Mouse (Mus musculus): ENCODE results near the gene Cyp2d11. TPM values are rescaled to one million over a fixed set of nuclear protein-coding genes. Genes with fewer than 3 reads are reported as not detected.

Gene Cyp2d11
- total RNA-seq, 1 experiment from 2014 or later: not detected

- no peak for ATAC-seq (ENCODE audit: extremely low read depth, insufficient number of reproducible peaks, low FRiP score, poor library complexity, severe bottlenecking)
Observed at GRCm38 (mm10) chr15:82358431-82359260, 35.2 kb downstream of the Cyp2d11 start.

DNA sequence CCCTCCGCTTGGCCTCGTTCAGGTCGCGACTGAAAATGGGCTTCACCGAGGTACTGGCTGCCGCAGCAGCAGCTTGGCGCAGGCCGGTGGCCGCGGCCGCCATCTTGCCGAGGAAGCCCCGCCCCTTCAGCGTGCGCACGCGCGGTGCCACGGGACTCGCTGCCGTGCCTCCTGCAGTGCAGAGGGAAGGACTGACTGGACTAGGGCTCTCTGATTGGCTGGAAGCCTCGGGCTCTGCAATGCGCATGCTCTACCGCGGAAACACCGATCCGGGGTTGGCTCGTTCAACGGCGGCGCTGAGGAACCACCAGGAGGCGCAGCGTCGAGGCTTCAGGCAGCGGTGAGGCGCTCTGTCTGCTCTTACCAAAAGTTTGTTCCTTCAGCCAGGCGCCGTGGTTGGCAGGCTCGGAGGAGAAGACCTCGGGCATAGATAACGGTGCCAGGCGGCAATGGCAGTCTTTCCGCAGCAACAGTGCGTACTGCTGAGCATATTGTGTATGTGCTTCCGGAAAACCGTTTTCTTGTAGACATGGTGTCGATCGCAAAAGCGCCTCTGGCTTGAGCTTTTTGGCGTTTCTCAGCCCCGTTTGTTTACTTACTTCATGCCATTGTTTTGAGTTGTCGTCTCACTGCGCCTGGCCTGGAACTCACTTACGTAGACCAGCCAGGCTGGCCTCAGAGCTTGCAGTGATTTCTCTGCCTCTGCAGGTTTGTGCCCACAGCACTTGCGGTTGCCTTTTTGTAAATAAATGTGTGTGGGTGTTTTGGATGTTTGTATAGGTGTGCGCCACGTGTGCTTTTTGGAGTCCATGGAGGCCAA, 39.5 kb downstream of the Cyp2d11 start, which contains the start of gene Ndufa6:
Ndufa6 (minus strand) TSS at position 197 of the 820 bp plus-strand sequence.
- peak; percentile 97 for ATAC-seq (ENCODE audit: extremely low read depth, insufficient number of reproducible peaks, low FRiP score, poor library complexity, severe bottlenecking)

DNA sequence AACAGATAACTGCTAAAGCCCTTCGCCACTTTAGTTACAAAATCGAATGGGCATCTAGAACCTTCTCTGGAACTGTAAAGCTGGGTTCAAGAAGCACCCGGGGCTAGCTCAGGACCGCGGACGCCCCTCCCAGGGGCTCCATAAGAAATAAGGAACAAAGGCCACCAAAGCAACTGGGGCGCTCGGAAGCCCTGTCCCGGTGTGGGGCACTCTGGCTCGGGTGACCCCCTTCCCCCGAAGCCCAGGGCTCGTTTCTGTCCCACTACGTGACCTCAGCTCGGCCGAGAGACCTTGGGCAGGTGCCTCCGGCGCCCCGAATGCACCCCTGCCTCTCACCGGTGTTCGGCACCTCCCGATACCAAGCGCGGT, 40.1 kb downstream of the Cyp2d11 start:
- no peak for ATAC-seq (ENCODE audit: extremely low read depth, insufficient number of reproducible peaks, low FRiP score, poor library complexity, severe bottlenecking)

- ATAC-seq (ENCODE audit: extremely low read depth, insufficient number of reproducible peaks, low FRiP score, poor library complexity, severe bottlenecking): no peak
Observed at GRCm38 (mm10) chr15:82353078-82353744, 40.6 kb downstream of the Cyp2d11 start.

DNA sequence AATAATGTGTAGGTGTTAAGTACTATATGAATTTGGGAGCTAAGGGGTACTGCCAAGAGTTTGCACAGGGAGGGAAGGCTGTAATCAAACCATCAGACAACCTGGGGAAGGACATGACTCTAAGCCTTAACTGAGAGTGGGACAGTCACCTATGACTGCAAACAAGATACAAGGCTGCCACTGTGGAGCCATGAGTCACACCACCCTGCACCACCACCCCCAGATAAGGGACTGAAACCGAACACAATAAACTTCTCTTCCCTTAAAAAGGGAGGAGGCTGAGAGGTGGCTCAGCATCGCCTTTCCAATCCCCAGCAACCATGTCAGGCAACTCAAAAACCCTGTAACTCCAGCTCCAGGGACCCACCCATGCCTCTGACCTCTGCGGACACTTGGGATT, 42.3 kb downstream of the Cyp2d11 start:
- no peak for ATAC-seq (ENCODE audit: extremely low read depth, insufficient number of reproducible peaks, low FRiP score, poor library complexity, severe bottlenecking)

- ATAC-seq (ENCODE audit: extremely low read depth, insufficient number of reproducible peaks, low FRiP score, poor library complexity, severe bottlenecking): no peak
Observed at GRCm38 (mm10) chr15:82350349-82350748, 43.5 kb downstream of the Cyp2d11 start.

DNA sequence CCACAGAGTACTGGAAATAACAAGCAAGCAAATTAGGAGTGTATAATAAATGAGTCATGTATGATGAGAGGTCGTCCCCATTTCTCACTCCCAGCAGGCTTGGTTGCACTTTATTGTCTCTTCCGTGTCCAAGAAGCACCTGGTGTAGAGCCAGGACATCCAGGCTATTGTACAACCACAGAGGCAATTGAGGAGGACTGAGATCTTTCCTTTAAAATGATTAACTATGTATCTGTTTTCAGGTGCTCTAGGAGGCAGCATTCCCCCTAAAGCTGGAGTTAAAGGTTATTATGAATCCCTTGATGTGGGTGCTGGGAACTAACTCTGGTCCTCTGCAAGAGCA, 44.9 kb downstream of the Cyp2d11 start:
- ATAC-seq (ENCODE audit: extremely low read depth, insufficient number of reproducible peaks, low FRiP score, poor library complexity, severe bottlenecking): no peak

GRCm38 (mm10) chr15:82348258-82348998, 45.4 kb downstream of the Cyp2d11 start:
- no peak for ATAC-seq (ENCODE audit: extremely low read depth, insufficient number of reproducible peaks, low FRiP score, poor library complexity, severe bottlenecking)

GRCm38 (mm10) chr15:82347852-82348251, 46.0 kb downstream of the Cyp2d11 start:
- no peak for ATAC-seq (ENCODE audit: extremely low read depth, insufficient number of reproducible peaks, low FRiP score, poor library complexity, severe bottlenecking)

GRCm38 (mm10) chr15:82347303-82347676, 46.5 kb downstream of the Cyp2d11 start:
- no peak for ATAC-seq (ENCODE audit: extremely low read depth, insufficient number of reproducible peaks, low FRiP score, poor library complexity, severe bottlenecking)

GRCm38 (mm10) chr15:82346580-82347302, 47.1 kb downstream of the Cyp2d11 start:
- ATAC-seq (ENCODE audit: extremely low read depth, insufficient number of reproducible peaks, low FRiP score, poor library complexity, severe bottlenecking): no peak

GRCm38 (mm10) chr15:82345820-82346470, 47.9 kb downstream of the Cyp2d11 start:
- ATAC-seq (ENCODE audit: extremely low read depth, insufficient number of reproducible peaks, low FRiP score, poor library complexity, severe bottlenecking): peak; percentile 89

DNA sequence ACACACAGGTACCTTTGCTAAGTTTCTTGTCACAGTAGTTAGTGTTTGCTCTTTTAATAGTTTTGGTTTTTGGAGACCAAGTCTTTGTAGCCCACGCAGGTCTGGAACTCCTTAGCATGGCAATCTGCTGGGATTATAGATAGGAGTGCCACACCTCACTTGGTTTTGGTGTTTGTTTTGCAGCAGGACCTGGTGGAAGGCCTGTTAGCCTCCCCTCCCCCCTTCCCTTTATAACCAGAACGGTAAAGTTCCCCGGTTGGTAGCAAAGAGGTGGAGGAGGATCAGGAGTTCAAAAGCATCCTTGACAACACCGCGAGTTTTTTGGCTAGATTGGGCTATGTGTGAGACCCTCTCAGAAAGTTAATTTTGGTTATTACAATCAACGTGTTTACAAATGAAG, 48.9 kb downstream of the Cyp2d11 start:
- no peak for ATAC-seq (ENCODE audit: extremely low read depth, insufficient number of reproducible peaks, low FRiP score, poor library complexity, severe bottlenecking)

DNA sequence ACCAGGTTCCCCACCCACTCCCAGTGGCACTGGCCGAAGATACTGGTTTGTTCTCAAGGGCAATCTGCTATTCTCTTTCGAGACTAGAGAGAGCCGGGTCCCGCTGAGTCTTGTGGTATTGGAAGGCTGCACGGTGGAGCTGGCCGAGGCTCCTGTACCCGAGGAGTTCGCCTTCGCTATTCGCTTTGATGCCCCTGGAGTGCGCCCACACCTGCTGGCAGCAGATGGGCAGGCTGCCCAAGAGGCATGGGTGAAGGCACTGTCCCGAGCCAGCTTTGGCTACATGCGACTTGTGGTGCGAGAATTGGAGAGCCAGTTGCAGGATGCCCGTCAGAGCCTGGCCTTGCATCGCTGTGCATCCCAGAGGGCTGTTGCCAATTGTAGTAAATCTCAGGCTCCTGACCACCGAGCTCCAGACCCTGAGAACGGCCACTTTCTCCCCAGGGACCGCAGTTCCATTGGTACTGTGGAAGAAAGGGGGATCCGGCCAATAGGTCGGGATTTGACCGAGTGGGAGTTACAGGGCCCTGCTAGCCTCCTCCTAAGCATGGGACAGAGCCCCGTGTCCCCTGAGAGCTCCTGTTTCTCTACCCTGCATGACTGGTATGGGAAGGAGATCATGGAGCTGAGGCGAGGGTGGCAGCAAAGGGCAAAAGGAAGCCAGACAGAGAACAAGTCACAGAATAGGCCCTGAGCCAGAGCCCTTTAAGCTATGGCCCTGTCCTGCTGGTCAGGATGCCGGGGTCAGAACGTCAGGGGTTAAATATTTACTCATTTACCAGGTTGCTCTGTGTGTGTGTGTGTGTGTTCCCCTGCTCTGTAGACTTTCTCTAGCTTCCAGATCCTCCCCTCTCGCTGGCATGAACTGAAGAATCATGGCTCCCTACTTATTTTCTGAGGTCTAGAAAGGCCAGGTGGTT, 50.2 kb downstream of the Cyp2d11 start:
- ATAC-seq (ENCODE audit: extremely low read depth, insufficient number of reproducible peaks, low FRiP score, poor library complexity, severe bottlenecking): no peak

DNA sequence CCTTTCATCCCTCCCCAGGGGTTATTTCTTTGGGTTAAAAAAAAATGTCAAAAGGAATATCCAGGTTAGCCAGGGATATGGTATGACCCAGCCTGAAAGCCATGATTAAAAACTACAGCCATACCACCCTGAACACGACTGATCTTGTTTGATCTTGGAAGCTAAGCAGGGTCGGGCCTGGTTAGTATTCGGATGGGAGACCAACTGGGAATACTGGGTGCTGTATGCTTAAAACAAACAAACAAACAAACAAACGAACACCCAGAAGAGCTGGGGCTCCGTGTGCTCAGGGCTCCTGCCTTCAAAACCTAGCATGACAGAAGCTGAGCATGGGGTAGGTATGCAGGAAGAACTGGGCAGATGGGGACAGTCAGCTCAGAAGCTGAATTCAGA, 51.3 kb downstream of the Cyp2d11 start:
- ATAC-seq (ENCODE audit: extremely low read depth, insufficient number of reproducible peaks, low FRiP score, poor library complexity, severe bottlenecking): no peak

DNA sequence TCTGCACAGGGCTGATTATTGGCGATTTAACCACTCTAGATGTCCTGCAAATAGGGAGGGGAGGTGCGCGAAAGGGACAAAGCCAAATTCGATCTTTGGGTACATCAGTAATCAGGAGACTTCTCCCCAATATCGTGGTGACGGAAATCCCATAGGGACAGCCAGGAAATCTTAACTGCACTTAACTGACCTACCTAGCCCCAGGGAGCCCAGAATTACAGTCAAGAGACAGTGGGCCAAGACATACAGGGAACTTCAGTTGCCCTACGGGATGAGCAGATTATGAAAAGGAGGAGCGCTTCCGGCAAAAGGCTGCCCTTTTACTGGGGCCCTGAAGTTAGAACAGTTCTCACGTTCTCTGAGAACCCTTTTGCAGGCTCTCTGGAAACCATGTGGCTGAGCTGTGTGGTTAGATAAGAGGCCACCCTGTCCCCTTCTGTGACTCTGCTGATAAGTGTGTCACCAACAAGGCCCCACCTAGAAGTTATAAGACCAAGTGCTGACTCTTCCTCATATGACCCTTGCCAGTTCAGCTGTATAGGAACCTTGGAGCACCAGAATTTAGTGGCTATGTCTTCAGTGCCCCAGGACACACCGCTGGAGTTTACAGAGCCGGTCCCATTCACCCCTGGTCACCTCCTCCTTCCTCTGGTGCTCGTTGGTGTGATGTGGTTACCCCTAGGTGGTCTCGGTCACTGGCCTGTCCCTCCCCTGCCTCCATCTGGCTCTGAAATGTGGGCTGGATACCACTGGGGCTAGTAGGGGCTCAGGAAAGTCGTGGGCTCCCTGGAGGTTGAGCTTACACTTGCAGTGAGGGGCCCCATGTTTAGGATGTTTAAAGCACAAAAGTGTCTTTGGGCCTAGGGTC, 51.9 kb downstream of the Cyp2d11 start:
- no peak for ATAC-seq (ENCODE audit: extremely low read depth, insufficient number of reproducible peaks, low FRiP score, poor library complexity, severe bottlenecking)

All from neutrophil, adult 5-6 weeks (primary cell).